Mouse (Mus musculus): ENCODE measurements around the gene 4930516K23Rik. TPM values are rescaled to one million over a fixed set of nuclear protein-coding genes. Genes with fewer than 3 reads are reported as not detected.

4930516K23Rik gene
- polyA plus RNA-seq (2015; fragmentation: Nextera tagmentation; extraction: Ambion mirVana), result not detected in 2 replicates

DNA sequence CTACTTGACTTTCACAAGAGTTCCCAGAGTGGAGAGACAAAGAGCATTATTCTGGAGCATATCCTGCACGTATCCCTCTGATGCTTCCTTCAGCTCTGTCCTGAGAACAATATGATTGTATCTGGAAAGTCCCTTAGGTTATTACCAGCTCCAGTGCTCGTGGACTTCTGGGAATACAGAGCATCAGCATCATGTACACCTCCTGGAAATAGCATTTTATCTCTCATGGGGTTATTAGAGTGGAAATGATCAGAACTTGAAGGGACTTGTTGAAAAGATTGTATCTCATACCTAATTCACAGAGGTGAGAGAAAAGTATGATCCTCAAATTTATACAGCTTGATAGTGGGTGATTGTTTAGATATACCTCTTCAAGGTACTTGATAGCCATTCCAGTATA is at the start of gene 4930516K23Rik:
4930516K23Rik (minus strand) TSS at position 101 of the 400 bp plus-strand sequence.
- DNase-seq (ENCODE audit: low spot score), result no peak

DNA sequence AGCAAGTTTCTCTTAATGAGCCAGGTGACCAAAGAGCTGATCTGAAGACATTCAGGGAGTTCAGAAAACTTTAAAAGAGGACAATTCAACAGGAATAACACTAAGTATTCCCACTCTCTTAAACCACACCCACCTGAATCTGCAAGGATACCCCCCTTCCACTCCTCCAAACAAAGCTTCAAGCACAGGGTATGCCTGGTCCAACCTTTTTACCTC is 43.4 kb upstream of the 4930516K23Rik start, which contains the start of gene Olfr646:
Olfr646 (plus strand) TSS at position 117 of the 216 bp plus-strand sequence.
- no peak for DNase-seq (ENCODE audit: low spot score)

DNA sequence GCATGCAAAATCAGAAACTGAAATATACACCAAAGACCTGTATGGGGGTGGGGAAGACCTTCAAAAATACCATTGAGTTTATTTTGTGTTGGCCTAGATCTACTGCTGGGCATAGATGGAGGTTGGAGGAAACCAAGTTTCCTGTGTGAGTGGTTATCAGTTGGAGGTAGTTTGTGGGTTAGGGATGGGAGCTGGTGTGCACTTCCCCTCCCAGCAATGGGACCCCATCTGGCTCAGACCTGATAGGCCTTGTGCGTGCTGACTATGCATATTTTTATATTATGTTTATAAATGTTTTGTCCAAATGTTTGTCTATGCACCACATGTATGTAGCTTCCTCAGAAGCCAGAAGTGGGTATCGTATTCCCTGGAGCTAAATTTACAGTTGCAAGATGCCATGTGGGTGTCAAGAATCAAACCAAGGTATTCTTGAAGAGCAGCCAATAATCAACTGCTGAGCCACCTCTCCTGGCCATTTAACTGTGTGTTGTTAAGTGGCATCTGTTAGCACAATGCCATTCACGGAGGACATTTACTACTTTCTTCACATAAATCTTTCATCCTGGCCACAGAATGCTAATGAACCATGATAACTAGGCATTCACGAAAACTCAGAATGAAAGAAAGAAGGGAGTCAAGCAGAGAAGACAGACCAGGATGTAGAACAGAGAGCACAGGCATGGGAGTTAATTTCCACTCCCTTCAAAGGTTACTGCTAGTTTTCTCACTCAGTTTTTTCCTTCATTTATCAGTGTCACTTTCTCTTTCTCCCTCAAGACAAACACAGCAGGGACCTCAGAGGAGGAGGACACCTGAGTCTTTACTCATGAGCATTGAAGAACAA is 42.9 kb upstream of the 4930516K23Rik start:
- DNase-seq (ENCODE audit: low spot score), result peak; percentile 2

DNA sequence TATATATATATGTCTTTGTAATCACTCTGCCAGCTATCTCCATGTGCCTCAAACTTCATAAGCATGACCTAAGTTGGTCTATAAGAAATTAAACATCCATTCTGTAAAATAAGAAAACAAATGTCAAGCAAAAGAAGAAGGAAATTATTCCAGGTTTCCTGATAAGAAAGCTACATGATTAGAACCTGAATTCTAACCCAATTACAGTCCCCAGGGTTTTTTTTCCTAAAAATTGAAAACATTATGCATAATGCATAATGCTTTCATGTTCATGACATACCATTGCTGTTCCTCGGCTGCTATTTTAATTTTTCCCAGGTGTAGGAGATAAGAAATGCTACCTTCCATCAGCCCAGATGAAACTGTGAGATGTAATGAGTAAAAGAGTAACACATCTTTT is 24.1 kb upstream of the 4930516K23Rik start, which contains the start of gene Olfr645:
Olfr645 (minus strand) TSS at position 101 of the 400 bp plus-strand sequence.
- DNase-seq (ENCODE audit: low spot score), result no peak

DNA sequence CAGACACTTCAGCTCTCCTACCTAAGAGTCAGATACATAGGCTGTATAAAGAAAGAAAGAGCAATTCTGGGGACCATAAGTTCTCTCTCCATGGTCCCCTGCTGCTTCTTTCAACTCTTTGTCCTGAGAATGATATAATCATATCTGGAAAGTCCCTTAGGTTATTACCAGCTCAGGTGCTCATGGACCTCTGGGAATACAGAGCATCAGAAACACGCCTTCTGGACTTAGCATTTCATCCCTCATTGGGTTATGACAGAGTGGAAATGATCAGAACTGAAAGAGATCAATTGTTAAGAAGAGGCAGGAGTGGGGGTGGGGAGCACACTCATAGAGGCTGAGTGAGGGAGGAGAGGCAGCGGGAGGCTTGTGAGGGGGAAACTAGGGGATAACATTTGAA is 10.5 kb upstream of the 4930516K23Rik start, which contains the start of gene Olfr644:
Olfr644 (minus strand) TSS at position 101 of the 400 bp plus-strand sequence.
- DNase-seq (ENCODE audit: low spot score), result no peak

DNA sequence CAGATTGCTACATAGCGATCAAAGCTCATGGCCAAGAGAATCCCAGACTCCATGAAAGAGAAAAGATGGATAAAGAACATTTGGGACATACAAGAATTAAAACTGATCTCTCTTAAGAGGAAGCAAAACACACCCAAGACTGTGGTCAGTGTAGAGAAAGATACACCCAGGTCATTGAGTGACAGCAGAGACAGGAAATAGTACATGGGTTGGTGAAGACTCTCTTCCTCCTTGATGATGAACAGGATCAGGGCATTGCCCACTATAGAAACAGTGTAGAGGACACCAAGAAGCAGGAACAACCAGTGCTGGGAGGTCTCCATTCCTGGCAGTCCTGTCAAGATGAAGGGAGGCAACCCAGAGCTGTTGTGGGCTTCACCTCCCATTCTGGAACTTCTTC is 2.0 kb downstream of the 4930516K23Rik start:
- no peak for DNase-seq (ENCODE audit: low spot score)

DNA sequence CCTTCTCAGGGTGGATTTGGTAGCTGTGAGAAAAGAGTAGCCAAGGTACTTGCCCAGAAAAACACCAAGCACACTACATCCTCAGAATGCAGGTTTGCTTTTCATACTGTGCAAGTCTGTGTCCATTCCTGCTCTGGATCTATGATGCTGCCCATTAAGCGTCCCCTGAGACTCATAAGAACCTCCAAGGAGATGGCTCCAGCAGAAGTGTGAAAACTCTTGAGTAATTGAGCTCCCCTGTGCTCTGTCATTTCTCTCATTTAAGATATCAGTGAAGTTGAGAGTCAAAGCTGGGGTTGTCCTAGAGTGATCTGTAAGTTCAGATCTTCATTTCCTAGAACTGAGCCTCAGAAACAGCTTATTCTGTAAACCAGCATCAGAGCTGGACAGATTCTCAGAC is 8.7 kb downstream of the 4930516K23Rik start, which contains the start of gene Olfr642:
Olfr642 (minus strand) TSS at position 101 of the 400 bp plus-strand sequence.
- DNase-seq (ENCODE audit: low spot score), result no peak

DNA sequence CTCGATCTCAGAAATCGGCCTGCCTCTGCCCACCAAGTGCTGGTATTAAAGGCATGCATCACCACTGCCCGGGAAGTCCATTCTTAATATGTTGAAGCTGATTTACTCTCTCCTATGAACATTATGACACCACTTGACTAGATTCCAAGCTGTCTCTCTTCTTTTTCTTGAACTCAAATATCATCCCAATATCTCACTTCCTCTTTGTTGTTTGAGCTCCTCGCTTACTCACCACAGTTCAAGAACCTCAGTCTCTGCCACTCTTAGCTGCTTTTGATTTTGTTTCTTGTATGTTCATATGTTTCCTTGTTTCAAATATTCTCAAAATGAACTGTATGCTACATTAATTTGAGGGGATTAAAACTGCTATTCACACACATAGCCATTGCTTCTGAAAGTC is 10.5 kb downstream of the 4930516K23Rik start:
- DNase-seq (ENCODE audit: low spot score), result no peak

DNA sequence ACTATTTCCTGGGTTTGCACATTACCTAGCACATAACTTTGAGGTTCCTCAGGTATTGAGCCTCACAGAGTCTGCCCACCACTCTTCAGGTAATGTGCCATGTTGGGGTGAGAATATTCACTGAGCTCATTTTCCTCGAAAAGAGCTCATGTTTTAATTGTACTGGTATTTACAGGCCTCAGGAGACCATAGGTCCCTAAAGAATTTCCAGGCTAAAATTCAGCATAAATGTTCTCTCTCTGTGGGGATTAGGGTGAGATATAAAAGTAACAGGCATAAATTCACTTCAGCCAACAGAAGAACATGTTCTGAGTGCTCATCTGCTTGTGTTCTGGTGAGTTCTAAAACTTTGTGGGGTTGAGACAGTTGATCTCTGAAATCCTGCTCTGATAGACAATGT is 26.1 kb downstream of the 4930516K23Rik start, which contains the start of gene Olfr641:
Olfr641 (plus strand) TSS at position 301 of the 400 bp plus-strand sequence.
- DNase-seq (ENCODE audit: low spot score), result no peak

DNA sequence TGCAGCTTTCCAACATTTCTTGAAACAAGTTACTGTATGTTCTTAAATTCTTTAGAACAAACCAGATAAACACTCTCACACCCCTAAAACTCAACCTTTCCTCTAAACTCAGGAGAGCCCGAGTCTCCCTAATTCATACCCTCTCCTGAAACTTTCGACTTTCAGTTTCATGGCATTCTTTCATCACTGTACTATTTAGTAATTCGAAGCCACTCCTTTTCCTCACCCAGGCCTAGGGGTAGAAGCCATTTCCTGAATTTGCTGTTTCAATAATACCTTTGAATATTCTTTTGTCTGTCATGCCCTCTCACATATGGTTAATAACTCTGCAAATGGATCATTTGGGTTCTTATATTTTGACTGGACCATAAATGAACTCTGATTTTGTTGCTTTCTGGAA is 34.3 kb downstream of the 4930516K23Rik start:
- no peak for DNase-seq (ENCODE audit: low spot score)

DNA sequence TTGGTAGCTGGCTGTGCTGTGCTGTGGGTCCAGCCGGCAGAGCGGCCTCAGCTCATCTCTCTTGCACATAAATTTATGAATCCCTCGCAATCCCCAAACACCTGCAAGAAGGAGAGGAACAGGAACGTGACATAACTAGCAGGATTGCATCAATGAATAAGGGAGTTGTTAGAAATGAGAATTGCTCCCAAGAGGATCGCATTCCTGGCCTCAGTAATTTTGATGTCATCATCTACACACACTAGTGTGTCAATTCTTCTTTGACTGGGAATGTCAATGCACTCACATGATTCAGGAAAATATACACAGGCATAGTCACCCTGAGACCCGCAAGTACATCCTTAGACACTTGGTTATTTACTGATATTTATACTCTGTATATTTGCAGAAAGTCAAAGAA is 35.8 kb downstream of the 4930516K23Rik start, which contains the start of gene Olfr640:
Olfr640 (minus strand) TSS at position 101 of the 400 bp plus-strand sequence.
- DNase-seq (ENCODE audit: low spot score), result no peak

DNA sequence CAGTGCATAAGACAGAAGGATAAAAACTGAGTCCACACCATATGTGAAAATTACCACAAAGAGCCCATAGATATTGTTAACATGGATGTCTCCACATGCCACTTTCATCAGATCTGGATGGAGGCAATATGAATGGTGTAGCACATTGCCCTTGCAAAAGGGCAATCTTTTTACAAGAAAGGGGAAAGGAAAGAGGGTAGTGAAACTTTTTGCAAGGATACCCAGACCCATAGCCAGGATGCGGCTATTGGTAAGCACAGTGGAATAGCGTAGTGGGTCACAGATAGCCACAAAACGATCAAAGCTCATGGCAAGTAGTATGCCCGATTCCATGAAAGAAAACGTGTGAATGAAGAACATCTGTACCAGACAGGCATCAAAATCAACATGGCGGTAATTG is 39.6 kb downstream of the 4930516K23Rik start:
- DNase-seq (ENCODE audit: low spot score), result no peak

DNA sequence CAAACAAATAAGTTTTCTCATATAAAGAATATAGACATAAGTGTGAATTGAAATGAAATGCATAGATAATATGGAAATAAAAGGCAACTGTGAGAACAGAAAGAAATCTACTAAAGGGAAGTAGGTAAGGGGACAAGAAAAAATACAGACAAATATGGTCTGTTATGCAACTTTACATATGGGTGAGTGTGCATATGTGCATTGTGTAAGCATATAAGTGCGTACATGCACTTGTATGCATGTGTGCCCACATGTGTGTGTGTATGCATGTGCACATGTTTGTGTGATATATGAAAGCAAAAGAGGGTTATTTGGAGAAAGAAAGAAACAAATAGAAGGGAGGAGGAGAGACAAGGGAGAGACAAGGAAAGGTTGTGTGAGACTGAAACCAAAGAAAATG is 42.3 kb downstream of the 4930516K23Rik start:
- DNase-seq (ENCODE audit: low spot score), result no peak

DNA sequence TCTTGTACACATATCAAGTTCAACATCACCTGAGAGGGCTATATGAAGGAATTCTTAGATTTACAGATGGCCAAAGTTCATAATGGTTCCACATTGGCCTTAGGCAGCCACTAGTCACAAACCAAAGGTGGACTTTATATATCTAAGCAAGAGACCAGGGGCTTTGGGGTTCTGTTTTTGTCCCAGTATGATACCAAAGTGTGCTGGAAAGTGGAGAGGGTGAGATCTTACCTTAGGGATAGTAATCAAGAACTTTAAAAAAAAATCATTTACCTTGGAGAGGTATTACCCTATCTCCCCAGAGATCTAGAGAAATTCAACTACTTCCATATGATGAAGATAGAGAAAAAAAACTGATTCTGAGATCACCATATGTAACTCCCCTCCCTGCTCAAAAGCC is 44.0 kb downstream of the 4930516K23Rik start, which contains the start of gene Olfr639:
Olfr639 (minus strand) TSS at position 101 of the 400 bp plus-strand sequence.
- DNase-seq (ENCODE audit: low spot score), result no peak

Other genes with a start within 250 kb of the 4930516K23Rik start
- gene Hbb-bt, start 247.4 kb downstream of the 4930516K23Rik start, polyA plus RNA-seq (2015; fragmentation: Nextera tagmentation; extraction: Ambion mirVana), result 224 and 268 TPM in 2 replicates
- 1,063 and 1,204 TPM in 2 replicates for gene Hbb-bs, start 233.3 kb downstream of the 4930516K23Rik start, polyA plus RNA-seq (2015; fragmentation: Nextera tagmentation; extraction: Ambion mirVana)
- not detected in 2 replicates for gene Hbb-bh2, start 220.9 kb downstream of the 4930516K23Rik start, polyA plus RNA-seq (2015; fragmentation: Nextera tagmentation; extraction: Ambion mirVana)
- gene Hbb-bh1, start 218.3 kb downstream of the 4930516K23Rik start, polyA plus RNA-seq (2015; fragmentation: Nextera tagmentation; extraction: Ambion mirVana), result 0.88 and 1.3 TPM in 2 replicates
- 2.1 and 2.6 TPM in 2 replicates for gene Hbb-y, start 208.2 kb downstream of the 4930516K23Rik start, polyA plus RNA-seq (2015; fragmentation: Nextera tagmentation; extraction: Ambion mirVana)
- gene Olfr66, start 175.2 kb downstream of the 4930516K23Rik start, polyA plus RNA-seq (2015; fragmentation: Nextera tagmentation; extraction: Ambion mirVana), result not detected in 2 replicates
- not detected in 2 replicates for gene Olfr64, start 167.0 kb downstream of the 4930516K23Rik start, polyA plus RNA-seq (2015; fragmentation: Nextera tagmentation; extraction: Ambion mirVana)
- gene Olfr65, start 158.0 kb downstream of the 4930516K23Rik start, polyA plus RNA-seq (2015; fragmentation: Nextera tagmentation; extraction: Ambion mirVana), result not detected in 2 replicates
- not detected in 2 replicates for gene Olfr631, start 132.6 kb downstream of the 4930516K23Rik start, polyA plus RNA-seq (2015; fragmentation: Nextera tagmentation; extraction: Ambion mirVana)
- gene Olfr632, start 127.1 kb downstream of the 4930516K23Rik start, polyA plus RNA-seq (2015; fragmentation: Nextera tagmentation; extraction: Ambion mirVana), result not detected in 2 replicates
- gene Olfr633, start 117.0 kb downstream of the 4930516K23Rik start, polyA plus RNA-seq (2015; fragmentation: Nextera tagmentation; extraction: Ambion mirVana), result not detected in 2 replicates
- not detected in 2 replicates for gene Olfr635, start 90.3 kb downstream of the 4930516K23Rik start, polyA plus RNA-seq (2015; fragmentation: Nextera tagmentation; extraction: Ambion mirVana)
- not detected in 2 replicates for gene Olfr638, start 62.7 kb downstream of the 4930516K23Rik start, polyA plus RNA-seq (2015; fragmentation: Nextera tagmentation; extraction: Ambion mirVana)
- gene Olfr639, start 44.1 kb downstream of the 4930516K23Rik start, polyA plus RNA-seq (2015; fragmentation: Nextera tagmentation; extraction: Ambion mirVana), result 0.01 and 0.03 TPM in 2 replicates
- not detected in 2 replicates for gene Olfr640, start 35.9 kb downstream of the 4930516K23Rik start, polyA plus RNA-seq (2015; fragmentation: Nextera tagmentation; extraction: Ambion mirVana)
- not detected in 2 replicates for gene Olfr641, start 26.0 kb downstream of the 4930516K23Rik start, polyA plus RNA-seq (2015; fragmentation: Nextera tagmentation; extraction: Ambion mirVana)
- gene Olfr642, start 8.8 kb downstream of the 4930516K23Rik start, polyA plus RNA-seq (2015; fragmentation: Nextera tagmentation; extraction: Ambion mirVana), result not detected in 2 replicates
- gene Olfr644, start 10.4 kb upstream of the 4930516K23Rik start, polyA plus RNA-seq (2015; fragmentation: Nextera tagmentation; extraction: Ambion mirVana), result not detected in 2 replicates
- gene Olfr645, start 24.0 kb upstream of the 4930516K23Rik start, polyA plus RNA-seq (2015; fragmentation: Nextera tagmentation; extraction: Ambion mirVana), result not detected in 2 replicates
- gene Olfr646, start 43.4 kb upstream of the 4930516K23Rik start, polyA plus RNA-seq (2015; fragmentation: Nextera tagmentation; extraction: Ambion mirVana), result 0.10 TPM in 1 of 2 replicates, not detected in the other
- not detected in 2 replicates for gene Ubqln5, start 68.4 kb upstream of the 4930516K23Rik start, polyA plus RNA-seq (2015; fragmentation: Nextera tagmentation; extraction: Ambion mirVana)
- gene Olfr643, start 76.0 kb upstream of the 4930516K23Rik start, polyA plus RNA-seq (2015; fragmentation: Nextera tagmentation; extraction: Ambion mirVana), result not detected in 2 replicates
- 0.10 TPM in 1 of 2 replicates, not detected in the other for gene Ubqln3, start 81.8 kb upstream of the 4930516K23Rik start, polyA plus RNA-seq (2015; fragmentation: Nextera tagmentation; extraction: Ambion mirVana)
- gene Ubqlnl, start 89.1 kb upstream of the 4930516K23Rik start, polyA plus RNA-seq (2015; fragmentation: Nextera tagmentation; extraction: Ambion mirVana), result not detected in 2 replicates
- 0.45 and 0.65 TPM in 2 replicates for gene Olfm5, start 103.4 kb upstream of the 4930516K23Rik start, polyA plus RNA-seq (2015; fragmentation: Nextera tagmentation; extraction: Ambion mirVana)
- gene Olfr648, start 121.9 kb upstream of the 4930516K23Rik start, polyA plus RNA-seq (2015; fragmentation: Nextera tagmentation; extraction: Ambion mirVana), result 0.08 and 0.10 TPM in 2 replicates
- gene Olfr649, start 134.5 kb upstream of the 4930516K23Rik start, polyA plus RNA-seq (2015; fragmentation: Nextera tagmentation; extraction: Ambion mirVana), result not detected in 2 replicates
- 0.75 and 0.99 TPM in 2 replicates for gene Trim6, start 157.3 kb upstream of the 4930516K23Rik start, polyA plus RNA-seq (2015; fragmentation: Nextera tagmentation; extraction: Ambion mirVana)
- gene Trim34a, start 183.0 kb upstream of the 4930516K23Rik start, polyA plus RNA-seq (2015; fragmentation: Nextera tagmentation; extraction: Ambion mirVana), result 10.4 and 12.0 TPM in 2 replicates
- gene Trim5, start 226.6 kb upstream of the 4930516K23Rik start, polyA plus RNA-seq (2015; fragmentation: Nextera tagmentation; extraction: Ambion mirVana), result 2.8 and 3.1 TPM in 2 replicates

All from thymus, postnatal 0 days (tissue).